Mouse (Mus musculus) Patski (cell line): ENCODE measurements around the gene Ppt1. TPM values are rescaled to one million over a fixed set of nuclear protein-coding genes. Genes with fewer than 3 reads are reported as not detected.

Experiments used
- ATAC-seq: fragments of 100-300 bp; one replicate; pipeline ENCODE4 v1.8.0; 2021
- CTCF ChIA-PET: fragments of 350-600 bp; sonication (Branson Sonifier 250); formaldehyde crosslinking; loops from one replicate; lab custom pipeline; 2022; ENCODE audit warnings: inconsistent platforms; lab: Charles Lee
- POLR2A ChIA-PET: fragments of 350-600 bp; sonication (Branson Sonifier 250); formaldehyde crosslinking; loops from one replicate; lab custom pipeline; 2022; ENCODE audit warnings: antibody characterized with exemption, inconsistent platforms; lab: Charles Lee
- DNase-seq: peaks from one replicate; pipeline ENCODE4 v3.0.0-alpha.2; 2011; ENCODE audit warnings: low read depth, low spot score
- H3K27me3 ChIP-seq: fragments of 371-371 bp; one replicate; pipeline ENCODE4 v1.5.1; 2021
- CTCF ChIP-seq: fragments of 100-300 bp; IDR thresholded peaks from one replicate; pipeline ENCODE4 v1.5.1; 2021
- in situ Hi-C: fragments of 300-500 bp; cut with MboI; formaldehyde crosslinking; loops from 3 replicates; pipeline ENCODE4 v1.11.1; 2018; ENCODE audit warnings: low pct_unique_long_range_greater_than_20kb, mixed read lengths
- polyA plus RNA-seq: library from polyadenylated mRNA; unstranded; gene quantifications from one replicate; pipeline ENCODE4 v1.2.3, GENCODE M21; 2021

Gene Ppt1
- polyA plus RNA-seq, 1 experiment from 2014 or later: 103 TPM

DNA sequence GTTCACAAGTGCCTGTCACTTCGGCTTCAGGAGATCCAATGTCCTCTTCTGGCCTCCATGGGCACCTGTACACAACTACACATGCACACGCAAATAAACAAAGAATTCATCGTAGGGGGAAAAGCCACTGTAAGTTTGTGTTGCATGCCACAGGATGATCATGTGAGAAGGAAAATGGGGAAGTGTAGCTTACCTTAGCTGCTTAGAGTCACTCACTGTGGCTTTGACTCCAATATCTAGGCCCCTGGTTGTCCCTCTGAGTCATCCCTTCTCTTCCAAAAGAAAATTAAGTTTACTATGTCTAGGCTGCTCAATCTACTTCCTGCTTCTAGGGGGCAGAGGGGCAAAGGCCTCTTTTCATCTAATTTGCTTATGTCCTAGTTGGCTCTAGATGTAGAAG lies 67.7 kb downstream of the Ppt1 start:
- ATAC-seq (no peak), DNase-seq (no peak)
- in situ Hi-C loops: no loop called here
- POLR2A ChIA-PET: no interaction called here
- CTCF ChIA-PET: no interaction called here
- TF ChIP-seq CTCF: no peak
- no peaks in the 10 kb centered on the region for H3K27me3 ChIP-seq

DNA sequence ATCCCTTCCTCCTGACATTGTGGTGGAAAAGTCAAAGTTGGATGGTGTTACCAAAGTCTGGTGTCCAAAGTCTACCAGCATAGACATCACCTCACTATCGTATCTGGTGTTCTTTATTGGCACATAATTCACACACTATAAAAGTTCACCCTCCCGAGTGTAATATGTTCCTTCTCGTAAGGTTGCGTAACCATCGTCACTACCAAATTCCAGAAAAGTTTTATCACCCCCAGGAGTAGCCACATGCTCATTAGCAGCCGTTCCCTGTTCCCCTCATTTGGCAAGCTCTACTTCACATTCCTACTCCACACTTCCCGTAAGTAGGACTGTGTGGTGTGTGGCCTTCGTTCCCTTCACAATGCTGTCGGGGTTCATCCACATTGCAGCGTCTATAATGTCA lies 69.3 kb downstream of the Ppt1 start:
- no peaks in the 10 kb centered on the region for H3K27me3 ChIP-seq
- ATAC-seq (no peak), DNase-seq (no peak)
- TF ChIP-seq CTCF: no peak
- POLR2A ChIA-PET: interaction anchor here (0.7 kb wide), 1 partner anchor 85 kb away, joined by 3 read pairs; no protein-coding TSS in a partner anchor
- in situ Hi-C loops: no loop called here
- CTCF ChIA-PET: no interaction called here

Other genes with a start within 250 kb of the Ppt1 start
- not detected for gene 9530002B09Rik, start 147.0 kb upstream of the Ppt1 start, polyA plus RNA-seq
- gene Cap1, start 49.8 kb downstream of the Ppt1 start, polyA plus RNA-seq: 145 TPM
- 0.08 TPM for gene Mfsd2a, start 124.9 kb downstream of the Ppt1 start, polyA plus RNA-seq
- 0.19 TPM for gene Mycl, start 159.4 kb downstream of the Ppt1 start, polyA plus RNA-seq
- 12.9 TPM for gene Trit1, start 180.4 kb downstream of the Ppt1 start, polyA plus RNA-seq